Mouse (Mus musculus) testis, postnatal 10 days (tissue): ENCODE data around the gene Cpsf6.

Experiments used
- DNase-seq: peaks from one replicate; pipeline ENCODE4 v3.0.0; 2021; ENCODE audit warnings: low spot score

Cpsf6 gene

GRCm38 (mm10) chr10:117413562-117414527 is 34.0 kb upstream of the Cpsf6 start:
- DNase-seq: no peak

GRCm38 (mm10) chr10:117412474-117413057 is 32.8 kb upstream of the Cpsf6 start:
- no peak for DNase-seq

GRCm38 (mm10) chr10:117411716-117412473 is 32.1 kb upstream of the Cpsf6 start:
- no peak for DNase-seq

GRCm38 (mm10) chr10:117411131-117411530 is 31.3 kb upstream of the Cpsf6 start:
- no peak for DNase-seq

GRCm38 (mm10) chr10:117410481-117411048 is 30.8 kb upstream of the Cpsf6 start:
- no peak for DNase-seq

- DNase-seq: no peak
Observed at GRCm38 (mm10) chr10:117409373-117410354, 29.8 kb upstream of the Cpsf6 start.

GRCm38 (mm10) chr10:117408545-117409372 is 28.9 kb upstream of the Cpsf6 start:
- no peak for DNase-seq

GRCm38 (mm10) chr10:117407734-117408288 is 28.0 kb upstream of the Cpsf6 start:
- no peak for DNase-seq

GRCm38 (mm10) chr10:117406843-117407733 is 27.3 kb upstream of the Cpsf6 start:
- DNase-seq: no peak

- no peak for DNase-seq
Observed at GRCm38 (mm10) chr10:117406283-117406588, 26.4 kb upstream of the Cpsf6 start.

GRCm38 (mm10) chr10:117405526-117406282 is 25.9 kb upstream of the Cpsf6 start:
- no peak for DNase-seq

- DNase-seq: no peak
Observed at GRCm38 (mm10) chr10:117404384-117404783, 24.6 kb upstream of the Cpsf6 start.

GRCm38 (mm10) chr10:117403344-117403953 is 23.6 kb upstream of the Cpsf6 start:
- DNase-seq: no peak

- peak; percentile 74 for DNase-seq
Observed at GRCm38 (mm10) chr10:117402403-117403333, 22.9 kb upstream of the Cpsf6 start.

GRCm38 (mm10) chr10:117401364-117401763 is 21.5 kb upstream of the Cpsf6 start:
- no peak for DNase-seq

- DNase-seq: no peak
Observed at GRCm38 (mm10) chr10:117400246-117400954, 20.6 kb upstream of the Cpsf6 start.
